8 mouse cellular contexts compared by ENCODE assay signal in genomic region chr1:157506995-157507595, GRCm38 (mm10). TPM values are rescaled to one million over a fixed set of nuclear protein-coding genes. Genes with fewer than 3 reads are reported as not detected.
A peak's percentile ranks its signal among the peaks of the same experiment; 100 is the strongest.
DNase-seq lines count a peak whose midpoint lies in the region; ATAC-seq and TF ChIP-seq lines count a peak whose summit lies in the region.

No protein-coding gene starts in this region.

- DNase-seq in forebrain, embryonic 10.5 days (ENCODE audit: extremely low spot score, low spot score), result no peak
- peak; percentile 72 for DNase-seq in midbrain, postnatal 0 days (ENCODE audit: low spot score)
- no peak for DNase-seq in yolk sac, embryonic 10.5 days (ENCODE audit: low spot score)
- DNase-seq in left cerebral cortex, postnatal 10 days (ENCODE audit: extremely low spot score in 1 of 2, low spot score in 2 of 2), result no peak

- no peak overlapping the region for H3K9ac ChIP-seq in forebrain, embryonic 13.5 days
- no peak overlapping the region for H3K9ac ChIP-seq in midbrain, postnatal 0 days (replicated peaks; ENCODE audit: low read length, poor library complexity, severe bottlenecking)
- no peak overlapping the region for H3K9ac ChIP-seq in midbrain, embryonic 16.5 days (ENCODE audit: low read depth, low read length)
- no peak overlapping the region for H3K9ac ChIP-seq in hindbrain, embryonic 16.5 days (ENCODE audit: low read depth, low read length)
- no peak overlapping the region for H3K9ac ChIP-seq in neural tube, embryonic 12.5 days

- no peaks in the 10 kb centered on the region for H3K36me3 ChIP-seq in forebrain, embryonic 13.5 days (ENCODE audit: poor library complexity, severe bottlenecking)
- H3K36me3 ChIP-seq in forebrain, embryonic 10.5 days (replicated peaks), result no peaks in the 10 kb centered on the region
- no peaks in the 10 kb centered on the region for H3K36me3 ChIP-seq in midbrain, postnatal 0 days (ENCODE audit: insufficient read depth, low read length)
- no peaks in the 10 kb centered on the region for H3K36me3 ChIP-seq in midbrain, embryonic 16.5 days (ENCODE audit: control insufficient read depth, insufficient read depth, low read length)
- no peaks in the 10 kb centered on the region for H3K36me3 ChIP-seq in hindbrain, embryonic 16.5 days (ENCODE audit: control insufficient read depth, insufficient read depth, low read length)
- no peaks in the 10 kb centered on the region for H3K36me3 ChIP-seq in neural tube, embryonic 12.5 days

- H3K27me3 ChIP-seq in forebrain, embryonic 13.5 days, result no peaks in the 10 kb centered on the region
- no peaks in the 10 kb centered on the region for H3K27me3 ChIP-seq in forebrain, embryonic 10.5 days (ENCODE audit: poor library complexity, severe bottlenecking)
- no peaks in the 10 kb centered on the region for H3K27me3 ChIP-seq in midbrain, postnatal 0 days (ENCODE audit: insufficient read depth, low read length)
- no peaks in the 10 kb centered on the region for H3K27me3 ChIP-seq in midbrain, embryonic 16.5 days (ENCODE audit: control insufficient read depth, insufficient read depth, low read depth, low read length)
- H3K27me3 ChIP-seq in hindbrain, embryonic 16.5 days (replicated peaks; ENCODE audit: control insufficient read depth, insufficient read depth, low read length), result no peaks in the 10 kb centered on the region
- 0 out of 2 replicates have a peak, but pooled peaks cover 4% of the 10 kb centered on the region for H3K27me3 ChIP-seq in neural tube, embryonic 12.5 days (replicated peaks)

- peaks cover 18% of the 10 kb centered on the region for H3K4me1 ChIP-seq in forebrain, embryonic 13.5 days
- peaks cover 18% of the 10 kb centered on the region for H3K4me1 ChIP-seq in forebrain, embryonic 10.5 days
- no peaks in the 10 kb centered on the region for H3K4me1 ChIP-seq in midbrain, postnatal 0 days (ENCODE audit: insufficient read depth, low read length)
- H3K4me1 ChIP-seq in midbrain, embryonic 16.5 days (ENCODE audit: control insufficient read depth, insufficient read depth, low read length), result peaks cover 3% of the 10 kb centered on the region; the same call in 1 of the 2 replicates
- peaks cover 4% of the 10 kb centered on the region; the same call in 1 of the 2 replicates for H3K4me1 ChIP-seq in hindbrain, embryonic 16.5 days (ENCODE audit: control insufficient read depth, insufficient read depth, low read depth, low read length)
- H3K4me1 ChIP-seq in neural tube, embryonic 12.5 days, result peaks cover 12% of the 10 kb centered on the region

- H3K4me2 ChIP-seq in forebrain, embryonic 13.5 days, result no peak overlapping the region
- no peak overlapping the region for H3K4me2 ChIP-seq in midbrain, postnatal 0 days (ENCODE audit: low read depth, low read length, poor library complexity, severe bottlenecking)
- H3K4me2 ChIP-seq in midbrain, embryonic 16.5 days (ENCODE audit: low read length), result no peak overlapping the region
- no peak overlapping the region for H3K4me2 ChIP-seq in hindbrain, embryonic 16.5 days (ENCODE audit: low read length)
- no peak overlapping the region; the same call in 1 of the 2 replicates for H3K4me2 ChIP-seq in neural tube, embryonic 12.5 days (replicated peaks)

- ATAC-seq in forebrain, embryonic 13.5 days, result peak; percentile 86
- ATAC-seq in midbrain, postnatal 0 days (ENCODE audit: low FRiP score), result no peak
- ATAC-seq in midbrain, embryonic 16.5 days, result no peak
- ATAC-seq in hindbrain, embryonic 16.5 days, result peak; percentile 88
- ATAC-seq in neural tube, embryonic 12.5 days (ENCODE audit: low FRiP score, low read depth), result peak; percentile 53; the same call in 1 of the 2 replicates

- no peaks in the 10 kb centered on the region for H3K9me3 ChIP-seq in forebrain, embryonic 13.5 days (replicated peaks)
- H3K9me3 ChIP-seq in forebrain, embryonic 10.5 days, result no peaks in the 10 kb centered on the region
- no peaks in the 10 kb centered on the region for H3K9me3 ChIP-seq in midbrain, postnatal 0 days (ENCODE audit: low read length)
- H3K9me3 ChIP-seq in midbrain, embryonic 16.5 days (replicated peaks; ENCODE audit: control insufficient read depth, low read length, poor library complexity, severe bottlenecking), result no peaks in the 10 kb centered on the region
- H3K9me3 ChIP-seq in hindbrain, embryonic 16.5 days (ENCODE audit: control insufficient read depth, low read length), result no peaks in the 10 kb centered on the region
- no peaks in the 10 kb centered on the region for H3K9me3 ChIP-seq in neural tube, embryonic 12.5 days

- H3K27ac ChIP-seq in forebrain, embryonic 13.5 days, result peak overlapping the region; percentile 48; the same call in 1 of the 2 replicates
- no peak overlapping the region for H3K27ac ChIP-seq in forebrain, embryonic 10.5 days
- H3K27ac ChIP-seq in midbrain, postnatal 0 days (ENCODE audit: low read depth, low read length), result no peak overlapping the region
- no peak overlapping the region for H3K27ac ChIP-seq in midbrain, embryonic 16.5 days (ENCODE audit: low read length)
- no peak overlapping the region for H3K27ac ChIP-seq in hindbrain, embryonic 16.5 days (ENCODE audit: low read depth, low read length)
- H3K27ac ChIP-seq in neural tube, embryonic 12.5 days, result no peak overlapping the region

- intact Hi-C loops in left cerebral cortex, postnatal 10 days (cut with DNase I), result no loop called here

- no peak overlapping the region for H3K4me3 ChIP-seq in forebrain, embryonic 13.5 days
- H3K4me3 ChIP-seq in forebrain, embryonic 10.5 days, result no peak overlapping the region
- no peak overlapping the region for H3K4me3 ChIP-seq in midbrain, postnatal 0 days (ENCODE audit: low read depth, low read length)
- H3K4me3 ChIP-seq in midbrain, embryonic 16.5 days (ENCODE audit: low read depth, low read length), result no peak overlapping the region
- no peak overlapping the region for H3K4me3 ChIP-seq in hindbrain, embryonic 16.5 days (ENCODE audit: low read length)
- H3K4me3 ChIP-seq in neural tube, embryonic 12.5 days, result no peak overlapping the region

- WGBS in forebrain, embryonic 13.5 days, result 47% methylated on average over 4 of the region's 4 CpGs
- 71% methylated on average over 4 of the region's 4 CpGs for WGBS in forebrain, embryonic 10.5 days
- 38% methylated on average over 4 of the region's 4 CpGs for WGBS in midbrain, postnatal 0 days
- WGBS in midbrain, embryonic 16.5 days, result 55% methylated on average over 4 of the region's 4 CpGs
- WGBS in hindbrain, embryonic 16.5 days, result 26% methylated on average over 4 of the region's 4 CpGs
- WGBS in neural tube, embryonic 12.5 days, result 27% methylated on average over 4 of the region's 4 CpGs

- no peak for TF ChIP-seq CTCF in midbrain, postnatal 0 days (IDR thresholded peaks at IDR 0.05)

RNA-seq across cellular contexts. Expression of gene Sec16b, which starts 0.6 kb away (rescaled TPM):
- 0.23 and 0.87 TPM in 2 replicates for polyA plus RNA-seq in forebrain, embryonic 13.5 days (2015; fragmentation: Nextera tagmentation; extraction: Ambion mirVana)
- polyA plus RNA-seq in forebrain, embryonic 10.5 days (2016; fragmentation: Nextera tagmentation; extraction: Ambion mirVana), result 0.63 and 0.73 TPM in 2 replicates
- total RNA-seq in midbrain, postnatal 0 days (2014; rRNA removed), result 0.33 and 0.49 TPM in 2 replicates
- polyA plus RNA-seq in midbrain, postnatal 0 days (2015; fragmentation: Nextera tagmentation; extraction: Ambion mirVana), result 0.30 and 0.39 TPM in 2 replicates
- 0.32 and 0.36 TPM in 2 replicates for polyA plus RNA-seq in midbrain, embryonic 16.5 days (2015; fragmentation: Nextera tagmentation; extraction: Ambion mirVana)
- polyA plus RNA-seq in hindbrain, embryonic 16.5 days (2015; fragmentation: Nextera tagmentation; extraction: Ambion mirVana), result 0.46 and 0.59 TPM in 2 replicates
- polyA plus RNA-seq in neural tube, embryonic 12.5 days (2016; fragmentation: Nextera tagmentation; extraction: Ambion mirVana), result 1.3 and 1.4 TPM in 2 replicates
- total RNA-seq in left cerebral cortex, postnatal 10 days (2021), result under 1 TPM; 0.53 to 0.81 TPM

RNA-seq across cellular contexts. Expression of gene Cryzl2, which starts 48.7 kb away (rescaled TPM):
- polyA plus RNA-seq in forebrain, embryonic 13.5 days (2015; fragmentation: Nextera tagmentation; extraction: Ambion mirVana), result 5.8 and 6.6 TPM in 2 replicates
- 5.5 and 6.7 TPM in 2 replicates for polyA plus RNA-seq in forebrain, embryonic 10.5 days (2016; fragmentation: Nextera tagmentation; extraction: Ambion mirVana)
- total RNA-seq in midbrain, postnatal 0 days (2014; rRNA removed), result 9.4 and 10.1 TPM in 2 replicates
- polyA plus RNA-seq in midbrain, postnatal 0 days (2015; fragmentation: Nextera tagmentation; extraction: Ambion mirVana), result 8.6 and 9.0 TPM in 2 replicates
- polyA plus RNA-seq in midbrain, embryonic 16.5 days (2015; fragmentation: Nextera tagmentation; extraction: Ambion mirVana), result 6.2 and 7.2 TPM in 2 replicates
- polyA plus RNA-seq in hindbrain, embryonic 16.5 days (2015; fragmentation: Nextera tagmentation; extraction: Ambion mirVana), result 8.3 and 9.7 TPM in 2 replicates
- polyA plus RNA-seq in neural tube, embryonic 12.5 days (2016; fragmentation: Nextera tagmentation; extraction: Ambion mirVana), result 7.4 and 9.0 TPM in 2 replicates
- 1 to 10 TPM; 3.3 to 3.9 TPM for total RNA-seq in left cerebral cortex, postnatal 10 days (2021)

Comparison
In these comparisons a context has a peak if more than half of its experiments do, and no peak if none do; other contexts are left out.
1. ATAC-seq: peak in forebrain, embryonic 13.5 days (single experiment), hindbrain, embryonic 16.5 days (single experiment) and neural tube, embryonic 12.5 days (single experiment); none in midbrain, postnatal 0 days (single experiment) and midbrain, embryonic 16.5 days (single experiment).